Mouse (Mus musculus): ENCODE results near the gene Bnc1. TPM values are rescaled to one million over a fixed set of nuclear protein-coding genes. Genes with fewer than 3 reads are reported as not detected.

Gene Bnc1
- polyA plus RNA-seq, 1 experiment from 2014 or later: 0.05 TPM

DNA sequence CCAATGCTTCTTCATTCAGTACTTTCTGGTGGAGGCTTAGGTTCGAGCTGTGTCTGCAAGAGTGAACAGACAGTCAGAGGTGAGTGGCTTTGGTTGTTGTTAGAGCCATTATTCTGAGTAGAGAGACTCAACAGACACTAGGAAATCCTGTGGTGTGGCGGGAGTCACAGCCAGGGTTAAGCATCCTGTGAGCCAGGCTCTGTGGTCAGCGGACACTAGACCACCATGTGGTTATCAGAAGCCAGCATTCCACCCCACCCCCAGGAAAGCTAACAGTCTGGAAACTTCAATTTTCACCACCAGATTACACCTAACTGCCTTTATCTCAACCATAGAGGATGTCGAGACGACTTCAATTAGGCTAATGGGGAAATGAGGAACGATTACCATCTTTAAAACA is 23.1 kb downstream of the Bnc1 start:
- WGBS: 85% methylated on average over 6 of the region's 6 CpGs
- no peak overlapping the region for H3K9ac ChIP-seq (replicated peaks)

DNA sequence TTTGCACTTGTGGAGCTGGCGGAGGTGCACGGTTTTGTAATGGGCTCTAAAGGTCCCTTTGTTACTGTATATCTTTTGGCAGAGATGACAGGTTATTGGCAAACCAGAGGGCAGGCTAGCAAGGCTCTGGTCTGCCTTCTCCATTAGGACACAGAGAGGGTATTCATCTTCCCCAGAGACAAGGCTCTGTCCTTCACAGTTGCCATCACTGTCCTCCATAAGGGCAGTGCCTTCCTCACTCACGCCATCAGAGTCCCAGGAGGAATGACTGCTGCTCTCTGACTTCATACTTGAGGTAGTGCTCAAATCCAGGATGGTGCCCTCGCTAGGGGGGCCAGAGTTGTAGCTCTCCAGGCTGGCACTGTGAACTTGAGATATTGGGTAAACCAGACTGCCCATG is 23.6 kb downstream of the Bnc1 start:
- 83% methylated on average over 4 of the region's 4 CpGs for WGBS
- H3K4me1 ChIP-seq (replicated peaks): no peaks in the 10 kb centered on the region
- no peak overlapping the region for H3K4me2 ChIP-seq (replicated peaks)
- no peak overlapping the region for H3K4me3 ChIP-seq (replicated peaks)
- H3K36me3 ChIP-seq: no peaks in the 10 kb centered on the region
- no peaks in the 10 kb centered on the region for H3K9me3 ChIP-seq
- H3K9ac ChIP-seq (replicated peaks): no peak overlapping the region
- ATAC-seq: no peak
- H3K27ac ChIP-seq: no peak overlapping the region
- no peaks in the 10 kb centered on the region for H3K27me3 ChIP-seq

More for the DNA sequence above, 23.1 kb downstream of the Bnc1 start:
- Histone ChIP-seq H3K36me3 (no peaks in the 10 kb centered on the region), H3K4me3 (replicated peaks) (no peak overlapping the region), H3K4me1 (replicated peaks) (no peaks in the 10 kb centered on the region), H3K27ac (no peak overlapping the region), H3K9me3 (no peaks in the 10 kb centered on the region), H3K4me2 (replicated peaks) (no peak overlapping the region), H3K27me3 (no peaks in the 10 kb centered on the region)
- no peak for ATAC-seq

DNA sequence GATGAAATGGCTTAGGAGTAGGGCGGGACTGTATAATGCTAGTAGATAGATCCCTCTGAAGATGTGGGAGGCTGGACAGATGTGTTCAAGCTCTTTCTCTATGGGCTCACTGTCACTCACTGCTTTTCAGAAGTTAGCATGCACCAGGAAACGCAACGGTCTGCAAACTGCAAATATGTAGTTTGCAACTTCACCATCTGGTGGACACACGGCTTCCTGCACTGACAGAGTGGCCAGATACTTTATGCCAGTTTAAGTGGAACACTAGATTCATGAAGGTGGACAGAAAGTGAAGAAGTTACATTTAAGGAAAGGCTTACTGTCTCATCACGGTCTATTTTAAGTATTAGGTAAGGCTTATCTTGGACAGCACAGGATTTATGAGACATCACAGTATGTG is 25.9 kb downstream of the Bnc1 start:
- no peaks in the 10 kb centered on the region for H3K4me1 ChIP-seq (replicated peaks)
- WGBS: 87% methylated on average over 5 of the region's 5 CpGs

DNA sequence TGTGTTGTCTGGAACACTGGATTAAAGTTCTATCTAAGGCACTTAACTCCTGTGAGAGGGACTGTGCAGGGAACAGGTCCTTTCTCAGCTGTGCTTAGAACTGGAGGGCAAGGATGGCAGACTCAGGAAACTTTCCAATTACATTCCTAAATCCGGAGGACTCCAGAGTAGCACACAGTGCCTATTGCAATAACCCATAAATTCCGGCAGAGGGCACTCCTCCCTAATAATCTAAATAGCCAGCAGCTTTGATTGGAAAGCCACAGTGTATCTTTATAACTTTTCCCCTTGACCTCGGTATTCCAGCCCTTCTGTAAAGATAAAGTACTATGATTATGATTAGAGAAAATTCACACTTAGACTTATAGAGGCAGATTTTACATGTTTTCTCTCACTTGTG is 32.4 kb downstream of the Bnc1 start:
- Histone ChIP-seq H3K9ac (replicated peaks) (no peak overlapping the region), H3K4me2 (replicated peaks) (no peak overlapping the region), H3K27ac (no peak overlapping the region), H3K27me3 (no peaks in the 10 kb centered on the region), H3K36me3 (no peaks in the 10 kb centered on the region), H3K4me1 (replicated peaks) (no peaks in the 10 kb centered on the region), H3K9me3 (no peaks in the 10 kb centered on the region), H3K4me3 (replicated peaks) (no peak overlapping the region)
- peak; percentile 66; the same call in 1 of the 2 replicates for ATAC-seq
- 2% methylated on average over 3 of the region's 3 CpGs for WGBS

More for the DNA sequence above, 25.9 kb downstream of the Bnc1 start:
- no peaks in the 10 kb centered on the region for H3K36me3 ChIP-seq
- no peak overlapping the region for H3K9ac ChIP-seq (replicated peaks)
- no peak overlapping the region for H3K4me2 ChIP-seq (replicated peaks)
- no peak overlapping the region for H3K4me3 ChIP-seq (replicated peaks)
- H3K27me3 ChIP-seq: no peaks in the 10 kb centered on the region
- H3K27ac ChIP-seq: no peak overlapping the region
- no peaks in the 10 kb centered on the region for H3K9me3 ChIP-seq
- no peak for ATAC-seq

DNA sequence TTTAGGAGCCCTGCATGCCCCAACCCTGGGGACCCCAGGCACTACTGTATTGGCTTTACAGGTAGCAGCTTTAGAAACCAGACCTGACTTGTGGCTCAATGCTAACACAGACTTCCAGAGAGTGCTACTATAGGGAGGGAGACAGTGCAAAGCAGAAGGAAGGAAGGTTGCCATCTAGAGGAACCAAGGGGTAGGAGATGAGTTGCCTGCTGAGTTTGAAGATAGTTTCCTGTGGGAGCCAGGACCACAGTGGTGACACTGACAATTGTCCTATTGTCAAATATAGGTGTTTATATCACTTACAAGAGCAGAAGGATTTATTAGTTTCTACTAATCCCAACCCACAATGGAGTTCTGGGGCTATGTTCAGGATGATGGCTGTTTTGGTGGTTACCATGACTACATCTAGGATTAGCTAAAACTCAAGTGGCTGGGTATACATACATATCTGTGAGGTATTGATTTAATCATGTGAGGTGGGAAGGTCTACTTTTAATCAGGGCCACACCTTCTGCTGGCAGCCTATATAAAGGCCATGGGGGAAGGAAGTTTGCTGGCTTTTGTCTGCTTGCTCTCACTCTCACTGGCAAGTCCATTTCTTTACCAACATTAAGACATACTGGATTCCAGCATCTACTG is 37.8 kb downstream of the Bnc1 start:
- H3K27me3 ChIP-seq: no peaks in the 10 kb centered on the region
- H3K36me3 ChIP-seq: no peaks in the 10 kb centered on the region
- H3K4me2 ChIP-seq (replicated peaks): no peak overlapping the region
- no peaks in the 10 kb centered on the region for H3K9me3 ChIP-seq
- 0 out of 2 replicates have a peak, but pooled peaks have one; percentile 65 for ATAC-seq
- H3K4me3 ChIP-seq (replicated peaks): no peak overlapping the region
- H3K9ac ChIP-seq (replicated peaks): no peak overlapping the region
- H3K4me1 ChIP-seq (replicated peaks): no peaks in the 10 kb centered on the region
- no peak overlapping the region for H3K27ac ChIP-seq

DNA sequence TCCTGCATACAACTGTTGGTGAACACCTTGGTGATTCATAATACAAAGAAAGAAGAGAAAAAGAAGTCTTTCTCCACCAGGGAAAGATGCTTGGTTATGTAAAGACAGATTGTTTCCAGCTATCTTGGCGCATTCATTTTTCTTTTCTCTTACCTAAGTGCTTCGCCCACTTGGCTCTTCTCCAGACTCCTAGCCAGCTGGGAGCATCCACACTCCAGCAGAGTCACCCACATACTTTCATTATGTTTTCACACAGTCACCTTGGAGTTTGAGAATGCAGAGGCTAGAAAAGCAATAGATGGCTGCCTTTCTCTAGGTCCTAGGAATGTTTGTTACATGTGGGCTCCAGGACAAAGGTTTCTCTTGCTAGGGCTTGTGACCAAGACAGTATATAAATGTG is 41.6 kb downstream of the Bnc1 start:
- H3K4me2 ChIP-seq (replicated peaks): no peak overlapping the region
- no peak overlapping the region for H3K9ac ChIP-seq (replicated peaks)
- no peaks in the 10 kb centered on the region for H3K36me3 ChIP-seq
- H3K4me3 ChIP-seq (replicated peaks): no peak overlapping the region
- ATAC-seq: no peak
- H3K27ac ChIP-seq: no peak overlapping the region
- no peaks in the 10 kb centered on the region for H3K27me3 ChIP-seq
- 79% methylated on average over 2 of the region's 2 CpGs for WGBS
- H3K9me3 ChIP-seq: no peaks in the 10 kb centered on the region
- H3K4me1 ChIP-seq (replicated peaks): no peaks in the 10 kb centered on the region

DNA sequence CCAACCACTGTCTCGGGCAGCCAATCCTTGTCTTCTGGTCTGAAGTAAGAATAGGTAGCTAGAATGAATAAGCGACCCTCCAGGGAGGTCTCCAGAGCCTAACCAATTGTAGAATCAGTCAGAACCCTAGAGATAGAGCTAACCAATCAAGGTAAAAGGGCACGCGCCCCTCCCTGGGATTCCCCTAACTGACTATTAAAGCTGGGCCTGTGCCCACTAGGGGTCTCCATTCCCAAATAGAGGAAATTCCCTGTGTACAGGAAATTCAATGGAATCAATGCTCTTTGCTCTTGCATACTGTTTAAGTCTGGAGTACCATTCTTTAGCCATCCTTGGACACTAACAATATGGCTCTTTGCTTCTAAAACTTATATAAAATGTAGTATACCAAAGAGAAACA is 46.7 kb downstream of the Bnc1 start:
- 15% methylated on average over 4 of the region's 4 CpGs for WGBS
- H3K4me2 ChIP-seq (replicated peaks): no peak overlapping the region

DNA sequence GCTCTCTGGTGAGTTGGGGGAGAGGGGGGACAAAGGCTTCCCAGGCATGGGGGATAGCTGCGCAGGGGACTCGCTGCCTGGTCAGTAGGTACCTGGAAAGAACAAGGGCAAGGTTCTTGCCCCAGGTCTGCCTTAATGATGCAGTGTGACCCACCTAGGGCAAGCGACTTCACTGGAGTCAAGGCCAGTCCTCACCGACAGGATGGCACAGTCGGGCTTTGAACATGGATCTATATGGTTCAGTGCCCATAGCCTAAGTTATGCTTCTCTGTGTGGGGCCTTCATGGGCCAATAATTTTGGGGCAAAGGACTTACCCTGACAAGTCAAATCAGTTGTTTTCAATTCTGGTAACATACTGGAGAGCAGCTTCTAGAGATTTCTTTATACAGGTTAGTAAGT is 57.3 kb downstream of the Bnc1 start:
- peak overlapping the region; percentile 98 for H3K9ac ChIP-seq (replicated peaks)
- H3K4me1 ChIP-seq (replicated peaks): peaks cover 39% of the 10 kb centered on the region
- no peak for ATAC-seq
- no peaks in the 10 kb centered on the region; the same call in 1 of the 2 replicates for H3K27me3 ChIP-seq
- no peaks in the 10 kb centered on the region for H3K36me3 ChIP-seq
- no peaks in the 10 kb centered on the region for H3K9me3 ChIP-seq
- H3K4me3 ChIP-seq (replicated peaks): peak overlapping the region; percentile 94
- peak overlapping the region; percentile 70 for H3K4me2 ChIP-seq (replicated peaks)
- H3K27ac ChIP-seq: peak overlapping the region; percentile 99
- WGBS: 1% methylated on average over 5 of the region's 5 CpGs

More for the DNA sequence above, 46.7 kb downstream of the Bnc1 start:
- Histone ChIP-seq H3K36me3 (no peaks in the 10 kb centered on the region), H3K4me3 (replicated peaks) (no peak overlapping the region), H3K9ac (replicated peaks) (no peak overlapping the region), H3K27me3 (no peaks in the 10 kb centered on the region), H3K9me3 (no peaks in the 10 kb centered on the region), H3K4me1 (replicated peaks) (0 out of 2 replicates have a peak, but pooled peaks cover 3% of the 10 kb centered on the region), H3K27ac (no peak overlapping the region)
- peak; percentile 27; the same call in 1 of the 2 replicates for ATAC-seq

DNA sequence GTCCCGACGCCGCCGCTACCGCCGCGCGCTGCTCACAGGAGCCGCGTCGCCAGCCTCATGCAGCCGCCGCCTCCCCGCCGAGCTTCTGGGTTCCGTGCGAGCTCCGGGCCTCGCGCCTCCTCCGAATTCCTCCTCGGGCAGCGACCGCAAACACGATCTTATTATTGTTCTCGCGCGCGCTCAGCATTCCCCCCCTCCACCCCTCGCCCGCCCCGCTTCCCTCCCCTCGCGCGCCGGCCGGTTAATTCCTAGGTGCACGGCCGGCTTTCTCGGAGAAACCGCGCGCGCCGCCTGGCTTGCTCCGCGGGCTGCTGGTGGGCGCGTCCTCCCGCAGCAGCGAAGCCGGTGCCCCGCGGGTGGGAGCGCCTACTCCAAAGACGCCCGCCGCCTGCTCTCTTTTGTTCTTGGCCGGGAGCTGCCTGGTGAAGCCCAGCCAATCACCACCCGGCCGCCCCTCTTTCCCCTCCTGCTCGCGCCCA is 57.8 kb downstream of the Bnc1 start, which contains the start of gene Hdgfl3:
TSS of gene Hdgfl3 (minus strand) at position 207 of the 479 bp plus-strand sequence.
- Histone ChIP-seq H3K4me2 (replicated peaks) (peak within 1 kb of the TSS; percentile 70), H3K36me3 (no peaks in the 10 kb centered on the region), H3K4me3 (replicated peaks) (peak within 1 kb of the TSS; percentile 94), H3K9ac (replicated peaks) (peak within 1 kb of the TSS; percentile 98), H3K4me1 (replicated peaks) (peaks cover 44% of the 10 kb centered on the region), H3K27ac (peak within 1 kb of the TSS; percentile 99), H3K27me3 (no peaks in the 10 kb centered on the region; the same call in 1 of the 2 replicates), H3K9me3 (no peaks in the 10 kb centered on the region)
- under 1% methylated on average over 59 of the region's 63 CpGs for WGBS
- ATAC-seq: peak; percentile 91

DNA sequence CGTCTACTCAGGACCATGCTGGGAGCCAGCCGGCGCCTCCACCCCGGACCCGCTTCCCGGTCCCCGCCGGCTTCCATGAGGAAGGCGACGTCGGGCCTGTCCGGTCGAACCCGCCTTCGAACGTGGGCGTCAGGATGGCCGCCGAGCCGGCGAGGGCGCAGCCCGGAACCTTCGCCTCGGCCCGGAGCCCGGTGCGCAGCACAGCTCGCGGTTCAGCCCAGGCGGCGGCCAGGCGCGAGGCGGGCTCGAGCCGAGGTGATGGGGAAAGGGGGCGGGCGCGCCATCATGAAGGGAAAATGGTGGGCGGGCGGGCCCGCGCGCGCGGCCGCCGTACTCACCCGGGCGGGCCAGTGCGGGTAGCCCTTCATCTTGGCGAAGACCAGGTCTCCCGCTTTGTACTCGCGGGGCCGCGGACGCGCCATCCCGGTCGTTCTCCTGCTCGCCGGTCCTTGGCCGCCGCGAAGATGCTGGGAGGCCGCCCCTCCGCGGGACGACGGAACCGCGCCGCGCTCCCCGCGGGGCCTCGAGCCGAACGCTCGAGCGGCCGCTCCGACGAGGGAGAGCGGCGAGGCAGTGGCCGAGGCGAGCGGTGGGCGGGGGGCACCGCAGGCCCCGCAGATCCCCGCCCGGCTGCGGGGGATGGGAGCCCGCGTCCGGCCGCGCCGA is 58.4 kb downstream of the Bnc1 start:
- Histone ChIP-seq H3K4me2 (replicated peaks) (peak overlapping the region; percentile 70), H3K27me3 (no peaks in the 10 kb centered on the region; the same call in 1 of the 2 replicates), H3K4me1 (replicated peaks) (peaks cover 49% of the 10 kb centered on the region), H3K36me3 (no peaks in the 10 kb centered on the region), H3K4me3 (replicated peaks) (peak overlapping the region; percentile 94), H3K27ac (peak overlapping the region; percentile 99), H3K9ac (replicated peaks) (peak overlapping the region; percentile 98), H3K9me3 (no peaks in the 10 kb centered on the region)
- under 1% methylated on average over 92 of the region's 103 CpGs for WGBS
- peak; percentile 77 for ATAC-seq

DNA sequence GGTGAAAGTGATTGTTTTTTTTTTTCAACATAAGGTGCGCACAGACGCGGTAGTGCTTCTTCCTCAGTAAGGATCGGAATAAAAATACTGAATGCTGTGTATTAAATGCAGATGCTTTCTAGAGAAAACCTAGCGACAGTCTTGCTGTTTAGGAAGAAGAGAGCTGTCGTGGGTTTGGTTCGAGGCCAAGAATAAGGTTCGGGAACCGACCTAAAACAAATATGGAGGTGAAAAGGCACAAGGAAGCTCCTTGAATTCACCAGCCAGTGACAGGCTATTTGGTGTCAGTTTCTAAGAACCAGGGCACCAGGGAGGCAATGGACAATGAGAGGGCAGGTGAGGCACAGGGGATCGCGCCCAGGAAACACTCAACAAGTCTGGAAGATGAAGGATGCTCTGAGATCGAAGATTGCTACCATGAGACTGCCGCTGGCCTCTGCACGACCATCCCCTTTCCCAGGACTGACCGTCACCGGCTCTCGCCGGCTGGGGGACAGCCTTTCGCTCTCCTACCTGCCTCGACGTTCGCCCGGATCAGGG is 59.0 kb downstream of the Bnc1 start:
- peak overlapping the region; percentile 70 for H3K4me2 ChIP-seq (replicated peaks)
- H3K27me3 ChIP-seq: no peaks in the 10 kb centered on the region; the same call in 1 of the 2 replicates
- peak overlapping the region; percentile 99 for H3K27ac ChIP-seq
- no peaks in the 10 kb centered on the region for H3K36me3 ChIP-seq
- peaks cover 56% of the 10 kb centered on the region for H3K4me1 ChIP-seq (replicated peaks)
- H3K4me3 ChIP-seq (replicated peaks): peak overlapping the region; percentile 94
- ATAC-seq: no peak
- no peaks in the 10 kb centered on the region for H3K9me3 ChIP-seq
- WGBS: 6% methylated on average over 23 of the region's 23 CpGs
- H3K9ac ChIP-seq (replicated peaks): peak overlapping the region; percentile 98

DNA sequence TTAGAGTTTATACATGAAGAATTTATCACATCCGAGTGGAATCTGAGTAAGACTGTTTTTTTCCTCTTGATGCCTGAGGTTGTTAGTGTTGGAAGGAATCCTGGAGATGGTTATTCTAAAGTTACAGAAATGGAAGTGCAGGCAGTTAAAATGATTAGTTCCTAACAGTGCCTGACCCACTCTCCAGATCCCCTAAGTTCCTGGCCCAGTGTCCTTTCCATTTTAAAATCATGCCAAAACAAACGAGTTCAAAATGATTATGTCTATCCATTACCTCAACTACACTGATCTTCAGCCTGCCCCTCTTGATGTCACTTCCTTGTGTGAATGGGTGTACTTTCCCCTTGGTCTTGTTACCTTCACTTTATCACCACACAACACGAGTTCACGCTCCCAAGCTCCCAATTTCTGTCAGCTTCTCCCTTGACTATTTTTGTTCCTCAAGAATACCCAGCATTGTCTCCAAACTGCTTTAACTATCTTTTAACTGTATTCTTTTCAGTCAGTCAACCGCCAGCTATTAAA is 59.5 kb downstream of the Bnc1 start:
- no peak for ATAC-seq
- H3K27me3 ChIP-seq: no peaks in the 10 kb centered on the region; the same call in 1 of the 2 replicates
- peak overlapping the region; percentile 99; the same call in 1 of the 2 replicates for H3K27ac ChIP-seq
- peak overlapping the region; percentile 70 for H3K4me2 ChIP-seq (replicated peaks)
- H3K9me3 ChIP-seq: no peaks in the 10 kb centered on the region
- peak overlapping the region; percentile 98 for H3K9ac ChIP-seq (replicated peaks)
- peak overlapping the region; percentile 94 for H3K4me3 ChIP-seq (replicated peaks)
- 29% methylated on average over 5 of the region's 5 CpGs for WGBS
- no peaks in the 10 kb centered on the region for H3K36me3 ChIP-seq
- H3K4me1 ChIP-seq (replicated peaks): peaks cover 60% of the 10 kb centered on the region

Measured in midbrain, embryonic 13.5 days (tissue).